Comparison of ENCODE assay signal across 11 mouse cellular contexts in genomic region chr15:101118399-101119125, GRCm38 (mm10). TPM values are rescaled to one million over a fixed set of nuclear protein-coding genes. Genes with fewer than 3 reads are reported as not detected.
A peak's percentile ranks its signal among the peaks of the same experiment; 100 is the strongest.
DNase-seq lines count a peak whose midpoint lies in the region; ATAC-seq and TF ChIP-seq lines count a peak whose summit lies in the region.
"Had no signal": no experiment of that assay in that cellular context is flagged by ENCODE, and none has a peak within 500 bp of the region (broad histone marks: within the 10 kb centered on the region; RNA-seq: fewer than 3 reads in every experiment).

No protein-coding gene starts in this region.

- H3K9me3 ChIP-seq in forebrain, embryonic 14.5 days (replicated peaks; ENCODE audit: control insufficient read depth, low read length), result no peaks in the 10 kb centered on the region
- no peaks in the 10 kb centered on the region for H3K9me3 ChIP-seq in forebrain, embryonic 16.5 days (ENCODE audit: control insufficient read depth, low read length)
- H3K9me3 ChIP-seq in embryonic facial prominence, embryonic 10.5 days, result peaks cover 3% of the 10 kb centered on the region; the same call in 1 of the 2 replicates
- H3K9me3 ChIP-seq: stomach, embryonic 15.5 days had no signal

- no peaks in the 10 kb centered on the region for H3K27me3 ChIP-seq in forebrain, embryonic 14.5 days (replicated peaks; ENCODE audit: control insufficient read depth, insufficient read depth, low read length)
- H3K27me3 ChIP-seq in forebrain, embryonic 16.5 days (replicated peaks; ENCODE audit: control insufficient read depth, insufficient read depth, low read length), result no peaks in the 10 kb centered on the region
- H3K27me3 ChIP-seq in embryonic facial prominence, embryonic 10.5 days (replicated peaks; ENCODE audit: low read depth, poor library complexity, severe bottlenecking), result peaks cover 9% of the 10 kb centered on the region; the same call in 1 of the 2 replicates
- H3K27me3 ChIP-seq: stomach, embryonic 15.5 days had no signal

- no peak overlapping the region for H3K4me3 ChIP-seq in forebrain, embryonic 14.5 days (ENCODE audit: low read depth, low read length)
- no peak overlapping the region for H3K4me3 ChIP-seq in forebrain, embryonic 16.5 days (replicated peaks; ENCODE audit: low read length)
- no peak overlapping the region for H3K4me3 ChIP-seq in lung, adult 2 months (replicated peaks; ENCODE audit: extremely low read depth, low read depth, low read length)
- no peak overlapping the region for H3K4me3 ChIP-seq in embryonic facial prominence, embryonic 10.5 days
- H3K4me3 ChIP-seq: stomach, embryonic 15.5 days had no signal

- H3K4me2 ChIP-seq in forebrain, embryonic 14.5 days (ENCODE audit: low read length), result no peak overlapping the region
- no peak overlapping the region for H3K4me2 ChIP-seq in forebrain, embryonic 16.5 days (ENCODE audit: low read length)
- H3K4me2 ChIP-seq: stomach, embryonic 15.5 days had no signal

- TF ChIP-seq CTCF in lung, adult 2 months (IDR thresholded peaks at IDR 0.05; ENCODE audit: insufficient read depth, low read length), result peak; percentile 15; the same call in 1 of the 2 replicates

- no peak for TF ChIP-seq POLR2A in lung, adult 2 months (IDR thresholded peaks at IDR 0.05; ENCODE audit: borderline replicate concordance, extremely low read depth, low read depth, low read length)

- no peak for ATAC-seq in forebrain, embryonic 14.5 days
- ATAC-seq in forebrain, embryonic 16.5 days, result no peak
- ATAC-seq in monocyte, adult 5-6 weeks (replicated peaks; ENCODE audit: insufficient number of reproducible peaks, low FRiP score, low TSS enrichment, poor library complexity, severe bottlenecking), result no peak

- H3K4me1 ChIP-seq in forebrain, embryonic 14.5 days (ENCODE audit: control insufficient read depth, insufficient read depth, low read length), result no peaks in the 10 kb centered on the region
- H3K4me1 ChIP-seq in forebrain, embryonic 16.5 days (replicated peaks; ENCODE audit: control insufficient read depth, insufficient read depth, low read length), result no peaks in the 10 kb centered on the region
- H3K4me1 ChIP-seq in lung, adult 2 months (ENCODE audit: control insufficient read depth, insufficient read depth, low read length), result peaks cover 11% of the 10 kb centered on the region
- peaks cover 19% of the 10 kb centered on the region for H3K4me1 ChIP-seq in embryonic facial prominence, embryonic 10.5 days

- no peaks in the 10 kb centered on the region for H3K36me3 ChIP-seq in forebrain, embryonic 14.5 days (ENCODE audit: control insufficient read depth, insufficient read depth, low read length)
- H3K36me3 ChIP-seq in forebrain, embryonic 16.5 days (ENCODE audit: control insufficient read depth, insufficient read depth), result no peaks in the 10 kb centered on the region
- H3K36me3 ChIP-seq in embryonic facial prominence, embryonic 10.5 days (replicated peaks), result no peaks in the 10 kb centered on the region
- H3K36me3 ChIP-seq: stomach, embryonic 15.5 days had no signal

- peak; percentile 48 for DNase-seq in forebrain, embryonic 14.5 days (ENCODE audit: low spot score)
- DNase-seq in lung, adult 2 months, result peak; percentile 33
- no peak for DNase-seq in lung, adult 18-20 months
- no peak for DNase-seq in embryonic facial prominence, embryonic 10.5 days (ENCODE audit: low spot score)
- peak; percentile 49 for DNase-seq in retina, postnatal 7 days (ENCODE audit: low read depth, low spot score)
- DNase-seq in left cerebral cortex, adult 11 months (ENCODE audit: low spot score), result no peak

- WGBS in forebrain, embryonic 14.5 days, result 67% methylated on average over 14 of the region's 14 CpGs
- 66% methylated on average over 14 of the region's 14 CpGs for WGBS in forebrain, embryonic 16.5 days
- 43% methylated on average over 14 of the region's 14 CpGs for WGBS in lung, adult 2 months
- WGBS in embryonic facial prominence, embryonic 10.5 days, result 54% methylated on average over 14 of the region's 14 CpGs

- no peak overlapping the region for H3K27ac ChIP-seq in forebrain, embryonic 14.5 days (ENCODE audit: low read depth, low read length)
- H3K27ac ChIP-seq in forebrain, embryonic 16.5 days (ENCODE audit: low read length), result no peak overlapping the region
- 0 out of 2 replicates have a peak overlapping the region, but pooled peaks have one; percentile 2 for H3K27ac ChIP-seq in embryonic facial prominence, embryonic 10.5 days (replicated peaks)
- H3K27ac ChIP-seq: stomach, embryonic 15.5 days had no signal

- no peak overlapping the region for H3K9ac ChIP-seq in forebrain, embryonic 14.5 days (ENCODE audit: low read length)
- H3K9ac ChIP-seq in forebrain, embryonic 16.5 days (replicated peaks; ENCODE audit: low read depth, low read length), result no peak overlapping the region
- H3K9ac ChIP-seq: stomach, embryonic 15.5 days had no signal

RNA-seq across cellular contexts. Expression of gene Ankrd33, which starts 3.0 kb away (rescaled TPM):
- polyA plus RNA-seq in forebrain, embryonic 14.5 days (2014; fragmentation: Nextera tagmentation; extraction: Ambion mirVana), result not detected in 2 replicates
- not detected in 2 replicates for polyA plus RNA-seq in forebrain, embryonic 16.5 days (2015; fragmentation: Nextera tagmentation; extraction: Ambion mirVana)
- 0.10 and 0.28 TPM in 2 replicates for polyA plus RNA-seq in lung, adult 2 months (2012; rRNA removed)
- polyA plus RNA-seq in embryonic facial prominence, embryonic 10.5 days (2016; fragmentation: Nextera tagmentation; extraction: Ambion mirVana), result 0.10 TPM in 1 of 2 replicates, not detected in the other
- total RNA-seq in monocyte, adult 5-6 weeks (2017), result not detected in 3 replicates
- total RNA-seq: megakaryocyte-erythroid progenitor cell, adult 5-6 weeks had no signal
- polyA plus RNA-seq: intestine, embryonic 14.5 days; stomach, embryonic 15.5 days had no signal

RNA-seq across cellular contexts. Expression of gene Acvrl1, which starts 9.8 kb away (rescaled TPM):
- 4.1 and 4.2 TPM in 2 replicates for polyA plus RNA-seq in forebrain, embryonic 14.5 days (2014; fragmentation: Nextera tagmentation; extraction: Ambion mirVana)
- 8.0 and 8.4 TPM in 2 replicates for polyA plus RNA-seq in forebrain, embryonic 16.5 days (2015; fragmentation: Nextera tagmentation; extraction: Ambion mirVana)
- polyA plus RNA-seq in lung, adult 2 months (2012; rRNA removed), result 672 and 695 TPM in 2 replicates
- 10.3 and 10.6 TPM in 2 replicates for polyA plus RNA-seq in embryonic facial prominence, embryonic 10.5 days (2016; fragmentation: Nextera tagmentation; extraction: Ambion mirVana)
- 8.5 to 20.0 TPM (median 11.2 TPM) in 3 replicates for total RNA-seq in monocyte, adult 5-6 weeks (2017)

RNA-seq across cellular contexts. Expression of gene Fignl2, which starts 40.2 kb away (rescaled TPM):
- polyA plus RNA-seq in forebrain, embryonic 14.5 days (2014; fragmentation: Nextera tagmentation; extraction: Ambion mirVana), result 0.09 TPM in 1 of 2 replicates, not detected in the other
- 0.05 TPM in 1 of 2 replicates, not detected in the other for polyA plus RNA-seq in forebrain, embryonic 16.5 days (2015; fragmentation: Nextera tagmentation; extraction: Ambion mirVana)
- 9.3 and 10.6 TPM in 2 replicates for polyA plus RNA-seq in lung, adult 2 months (2012; rRNA removed)
- polyA plus RNA-seq in embryonic facial prominence, embryonic 10.5 days (2016; fragmentation: Nextera tagmentation; extraction: Ambion mirVana), result 1.2 and 1.7 TPM in 2 replicates
- total RNA-seq in monocyte, adult 5-6 weeks (2017), result 0.57 TPM in 1 of 3 replicates, not detected in the others
- total RNA-seq: megakaryocyte-erythroid progenitor cell, adult 5-6 weeks had no signal

RNA-seq across cellular contexts. Expression of gene Acvr1b, which starts 55.3 kb away (rescaled TPM):
- 24.7 and 33.5 TPM in 2 replicates for polyA plus RNA-seq in forebrain, embryonic 14.5 days (2014; fragmentation: Nextera tagmentation; extraction: Ambion mirVana)
- polyA plus RNA-seq in forebrain, embryonic 16.5 days (2015; fragmentation: Nextera tagmentation; extraction: Ambion mirVana), result 26.0 and 27.4 TPM in 2 replicates
- polyA plus RNA-seq in lung, adult 2 months (2012; rRNA removed), result 45.8 and 57.2 TPM in 2 replicates
- polyA plus RNA-seq in embryonic facial prominence, embryonic 10.5 days (2016; fragmentation: Nextera tagmentation; extraction: Ambion mirVana), result 5.5 and 6.2 TPM in 2 replicates
- 14.2 to 16.4 TPM (median 14.2 TPM) in 3 replicates for total RNA-seq in monocyte, adult 5-6 weeks (2017)

Comparison
In these comparisons a context has a peak if more than half of its experiments do, and no peak if none do; other contexts are left out.
1. DNase-seq: peak in forebrain, embryonic 14.5 days (single experiment), lung, adult 2 months (single experiment) and retina, postnatal 7 days (single experiment); none in lung, adult 18-20 months (0 of 2), embryonic facial prominence, embryonic 10.5 days (single experiment) and left cerebral cortex, adult 11 months (single experiment).
2. RNA of gene Acvrl1, which starts 9.8 kb away (polyA plus RNA-seq): 672 to 695 TPM in lung, adult 2 months; 10.3 to 10.6 TPM in embryonic facial prominence, embryonic 10.5 days, 8.0 to 8.4 TPM in forebrain, embryonic 16.5 days and 4.1 to 4.2 TPM in forebrain, embryonic 14.5 days; every median in the first group is over 10 times any median in the second.